Mouse (Mus musculus): ENCODE measurements around the gene Ank. TPM values are rescaled to one million over a fixed set of nuclear protein-coding genes. Genes with fewer than 3 reads are reported as not detected.

The Ank gene
- total RNA-seq, 2 experiments from 2014 or later = 70.2 to 74.8 TPM

Small RNA genes within 50 kb of the gene (microRNA-seq; reads per million reads assigned to microRNA genes)
- 0.61 to 1.0 reads per million in 2 experiments for gene Mir7117

Other genes with a start within 250 kb of the Ank start
- gene Otulin, start 164.0 kb downstream of the Ank start, total RNA-seq (2021) = 10 to 100 TPM; 41.6 to 43.1 TPM
- gene Otulinl, start 214.9 kb downstream of the Ank start, total RNA-seq (2021) = 1 to 10 TPM; 1.3 to 2.4 TPM

Data from heart, postnatal 4 days (tissue).